Mouse (Mus musculus) B cell, adult (primary cell): Measurements from ENCODE around the gene Stap2. TPM values are rescaled to one million over a fixed set of nuclear protein-coding genes. Genes with fewer than 3 reads are reported as not detected.

Experiments used
- total RNA-seq: library from RNA; stranded (reverse); gene quantifications from 4 replicates; pipeline ENCODE4 v1.2.4, GENCODE M21; 2023; ENCODE audit not compliant: inconsistent age

The Stap2 gene
- total RNA-seq, result 0.42 to 0.81 TPM (median 0.61 TPM) in 3 of 4 replicates, not detected in the other

GRCm38 (mm10) chr17:56005415-56006061 is at the start of gene Stap2, which contains the start of gene Mpnd:
Stap2 (minus strand) TSS chr17:56005584.
Mpnd (plus strand) TSS chr17:56005711.

GRCm38 (mm10) chr17:56040030-56040856 is 34.9 kb upstream of the Stap2 start, which contains the start of gene Chaf1a:
Chaf1a (plus strand) TSS chr17:56040439.

GRCm38 (mm10) chr17:56036176-56036900 is 31.0 kb upstream of the Stap2 start, which contains the start of gene Sh3gl1:
Sh3gl1 (minus strand) TSS chr17:56036635.

GRCm38 (mm10) chr17:55986030-55986961 is 19.1 kb downstream of the Stap2 start, which contains the start of gene Fsd1:
Fsd1 (plus strand) TSS chr17:55986509.

GRCm38 (mm10) chr17:55969966-55970891 is 35.2 kb downstream of the Stap2 start, which contains the start of gene Shd:
Shd (plus strand) TSS chr17:55970467.

GRCm38 (mm10) chr17:55958918-55959728 is 46.3 kb downstream of the Stap2 start, which contains the start of gene Yju2:
Yju2 (plus strand) TSS chr17:55959099.

GRCm38 (mm10) chr17:55952447-55953027 is 52.8 kb downstream of the Stap2 start, which contains the start of gene Ebi3:
Ebi3 (plus strand) TSS chr17:55952640.

GRCm38 (mm10) chr17:55949400-55949799 is 56.0 kb downstream of the Stap2 start, which contains the start of gene Zfp119b:
Zfp119b (minus strand) TSS chr17:55949500.

Other genes starting within 250 kb of the Stap2 start
- gene Zfp119a, start 126.7 kb downstream of the Stap2 start, total RNA-seq, result 10.3 to 12.7 TPM (median 11.5 TPM) in 4 replicates
- 18.4 to 20.2 TPM (median 19.7 TPM) in 4 replicates for gene Zfp959, start 113.5 kb downstream of the Stap2 start, total RNA-seq
- 4.9 to 7.1 TPM (median 6.0 TPM) in 4 replicates for gene Zfp119b, start 56.1 kb downstream of the Stap2 start, total RNA-seq
- gene Ebi3, start 52.9 kb downstream of the Stap2 start, total RNA-seq, result 12.9 to 16.7 TPM (median 15.2 TPM) in 4 replicates
- gene Yju2, start 46.5 kb downstream of the Stap2 start, total RNA-seq, result 39.6 to 52.9 TPM (median 46.2 TPM) in 4 replicates
- gene Shd, start 35.1 kb downstream of the Stap2 start, total RNA-seq, result 0.74 to 2.0 TPM (median 1.6 TPM) in 4 replicates
- gene Fsd1, start 19.1 kb downstream of the Stap2 start, total RNA-seq, result not detected in 4 replicates
- gene Mpnd, start 127 bp upstream of the Stap2 start, total RNA-seq, result 56.8 to 63.5 TPM (median 62.7 TPM) in 4 replicates
- gene Sh3gl1, start 31.1 kb upstream of the Stap2 start, total RNA-seq, result 86.0 to 87.5 TPM (median 87.0 TPM) in 4 replicates
- 3.1 to 4.3 TPM (median 3.7 TPM) in 4 replicates for gene Chaf1a, start 34.9 kb upstream of the Stap2 start, total RNA-seq
- gene Ubxn6, start 69.4 kb upstream of the Stap2 start, total RNA-seq, result 69.0 to 71.9 TPM (median 71.0 TPM) in 4 replicates
- gene Hdgfl2, start 74.0 kb upstream of the Stap2 start, total RNA-seq, result 102 to 112 TPM (median 107 TPM) in 4 replicates
- not detected in 4 replicates for gene Plin4, start 104.2 kb upstream of the Stap2 start, total RNA-seq
- gene Plin5, start 112.0 kb upstream of the Stap2 start, total RNA-seq, result not detected in 4 replicates
- gene Lrg1, start 116.4 kb upstream of the Stap2 start, total RNA-seq, result not detected in 4 replicates
- gene Sema6b, start 134.8 kb upstream of the Stap2 start, total RNA-seq, result 0.42 to 1.1 TPM (median 0.92 TPM) in 4 replicates
- 0.19 to 0.51 TPM (median 0.41 TPM) in 4 replicates for gene Tnfaip8l1, start 156.9 kb upstream of the Stap2 start, total RNA-seq
- 50.0 to 56.0 TPM (median 53.0 TPM) in 4 replicates for gene Mydgf, start 178.3 kb upstream of the Stap2 start, total RNA-seq
- gene Dpp9, start 213.3 kb upstream of the Stap2 start, total RNA-seq, result 52.3 to 59.2 TPM (median 53.1 TPM) in 4 replicates